Mouse (Mus musculus): Measurements from ENCODE around the gene Gm12216. TPM values are rescaled to one million over a fixed set of nuclear protein-coding genes. Genes with fewer than 3 reads are reported as not detected.
"Not testable (repeated sequence)": the region's sequence is repeated elsewhere in the genome, so short reads cannot be mapped to it uniquely, and the experiment has no call there.

Gm12216 gene
- polyA plus RNA-seq, 1 experiment from 2014 or later, result 0.31 TPM

GRCm38 (mm10) chr11:53869172-53869571, 10.1 kb upstream of the Gm12216 start:
- H3K9me3 ChIP-seq, result no peaks in the 10 kb centered on the region
- no peak for ATAC-seq (ENCODE audit: low FRiP score)
- H3K27me3 ChIP-seq, result no peaks in the 10 kb centered on the region
- no peak overlapping the region for H3K27ac ChIP-seq
- H3K4me2 ChIP-seq, result no peak overlapping the region
- H3K4me1 ChIP-seq (replicated peaks), result no peaks in the 10 kb centered on the region
- no peak overlapping the region for H3K4me3 ChIP-seq
- H3K9ac ChIP-seq, result no peak overlapping the region
- WGBS, result 95% methylated on average over 5 of the region's 5 CpGs
- peaks cover 44% of the 10 kb centered on the region for H3K36me3 ChIP-seq

DNA sequence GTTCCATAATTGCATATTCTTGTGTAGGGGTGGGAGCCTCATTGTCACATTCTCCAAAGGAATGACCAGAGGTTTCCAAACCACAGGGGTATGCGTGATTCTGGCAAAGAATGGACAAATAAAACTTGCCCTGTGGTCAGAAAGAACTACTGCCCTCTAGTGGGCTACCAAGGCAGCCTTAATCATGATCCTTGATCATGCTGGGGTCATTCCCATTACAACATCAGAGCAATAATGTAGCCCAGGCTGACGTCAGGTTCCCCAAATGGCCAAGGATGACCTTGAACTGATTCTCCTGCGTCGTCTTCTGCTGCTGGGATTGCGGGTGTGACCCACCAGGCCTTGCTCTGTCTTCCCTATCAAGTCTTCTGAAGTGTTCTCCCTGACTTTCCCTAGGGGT, 9.3 kb upstream of the Gm12216 start:
- ATAC-seq (ENCODE audit: low FRiP score); H3K4me2 ChIP-seq; H3K9ac ChIP-seq; H3K4me3 ChIP-seq; H3K9me3 ChIP-seq; H3K4me1 ChIP-seq (replicated peaks); H3K27ac ChIP-seq; H3K27me3 ChIP-seq: not testable (repeated sequence)
- H3K36me3 ChIP-seq, result peaks cover 43% of the 10 kb centered on the region
- 46% methylated on average over 5 of the region's 5 CpGs for WGBS

DNA sequence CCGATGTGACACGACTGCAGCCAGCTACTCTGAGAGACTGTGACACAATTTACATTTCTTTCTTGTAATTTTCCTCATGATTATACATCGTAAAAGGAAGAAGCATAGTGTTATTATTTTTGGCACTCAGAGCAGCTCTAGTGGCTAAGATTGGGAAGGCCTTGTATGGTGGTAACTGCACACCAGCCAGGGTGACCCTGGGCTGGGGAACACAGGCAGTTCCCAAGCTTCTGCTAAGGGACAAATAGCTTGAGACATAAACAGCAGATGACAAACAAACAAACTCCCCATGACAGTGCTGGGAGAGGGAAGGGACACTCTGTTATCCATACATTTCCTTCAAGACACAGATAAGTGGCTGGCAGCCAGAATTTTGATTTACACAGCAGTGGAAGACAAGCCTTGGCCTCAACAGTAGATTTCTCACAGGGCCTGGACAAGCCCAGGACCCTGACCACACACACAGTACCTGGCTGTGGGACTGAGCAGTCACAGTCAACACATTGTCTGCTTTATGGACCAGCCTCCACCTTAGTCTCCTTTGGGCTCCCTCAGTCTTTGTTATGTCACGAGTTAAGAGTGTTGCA, 5.8 kb upstream of the Gm12216 start:
- ATAC-seq (ENCODE audit: low FRiP score); H3K9me3 ChIP-seq; H3K27me3 ChIP-seq; H3K4me1 ChIP-seq (replicated peaks); H3K27ac ChIP-seq; H3K4me2 ChIP-seq; H3K9ac ChIP-seq; H3K4me3 ChIP-seq: not testable (repeated sequence)
- 81% methylated on average over 2 of the region's 4 CpGs for WGBS
- H3K36me3 ChIP-seq, result peaks cover 13% of the 10 kb centered on the region

DNA sequence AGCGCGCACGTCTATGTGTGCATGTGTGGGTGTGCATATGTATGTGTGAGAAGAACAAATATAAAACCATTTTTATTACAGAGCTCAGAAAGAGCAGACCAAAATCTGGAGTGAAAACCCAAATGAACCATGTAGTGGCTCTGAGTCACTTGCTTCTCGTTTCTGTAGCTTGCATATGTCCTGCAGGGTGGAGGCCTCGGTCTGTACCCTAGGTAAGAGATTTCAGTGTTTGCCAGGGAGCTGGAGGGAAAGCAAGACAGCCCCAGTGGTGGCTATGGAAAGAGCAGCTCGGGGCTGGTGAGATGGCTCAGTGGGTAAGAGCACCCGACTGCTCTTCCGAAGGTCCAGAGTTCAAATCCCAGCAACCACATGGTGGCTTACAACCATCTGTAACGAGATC, 1.9 kb upstream of the Gm12216 start:
- not testable (repeated sequence) for H3K4me1 ChIP-seq (replicated peaks); ATAC-seq (ENCODE audit: low FRiP score); H3K36me3 ChIP-seq; H3K27ac ChIP-seq; H3K9me3 ChIP-seq; H3K4me3 ChIP-seq; H3K4me2 ChIP-seq; H3K27me3 ChIP-seq; H3K9ac ChIP-seq
- WGBS, result 82% methylated on average over 9 of the region's 9 CpGs

GRCm38 (mm10) chr11:53858058-53858760, 847 bp downstream of the Gm12216 start:
- 85% methylated on average over 6 of the region's 6 CpGs for WGBS

GRCm38 (mm10) chr11:53853665-53854064, 5.4 kb downstream of the Gm12216 start:
- no peak overlapping the region for H3K4me2 ChIP-seq
- no peak overlapping the region for H3K27ac ChIP-seq
- H3K36me3 ChIP-seq, result no peaks in the 10 kb centered on the region
- H3K4me1 ChIP-seq (replicated peaks), result peaks cover 6% of the 10 kb centered on the region
- 62% methylated on average over 5 of the region's 5 CpGs for WGBS
- no peak overlapping the region for H3K4me3 ChIP-seq
- ATAC-seq (ENCODE audit: low FRiP score), result no peak
- H3K9me3 ChIP-seq, result no peaks in the 10 kb centered on the region
- H3K9ac ChIP-seq, result no peak overlapping the region
- peaks cover 9% of the 10 kb centered on the region for H3K27me3 ChIP-seq

More at GRCm38 (mm10) chr11:53858058-53858760, 847 bp downstream of the Gm12216 start:
- ATAC-seq (ENCODE audit: low FRiP score), result no peak
- Histone ChIP-seq H3K36me3 (no peaks in the 10 kb centered on the region), H3K4me1 (replicated peaks) (peaks cover 3% of the 10 kb centered on the region), H3K4me3 (no peak overlapping the region), H3K4me2 (no peak overlapping the region; the same call in 1 of the 2 replicates), H3K9me3 (no peaks in the 10 kb centered on the region), H3K27ac (no peak overlapping the region), H3K9ac (no peak overlapping the region), H3K27me3 (peaks cover 7% of the 10 kb centered on the region)

DNA sequence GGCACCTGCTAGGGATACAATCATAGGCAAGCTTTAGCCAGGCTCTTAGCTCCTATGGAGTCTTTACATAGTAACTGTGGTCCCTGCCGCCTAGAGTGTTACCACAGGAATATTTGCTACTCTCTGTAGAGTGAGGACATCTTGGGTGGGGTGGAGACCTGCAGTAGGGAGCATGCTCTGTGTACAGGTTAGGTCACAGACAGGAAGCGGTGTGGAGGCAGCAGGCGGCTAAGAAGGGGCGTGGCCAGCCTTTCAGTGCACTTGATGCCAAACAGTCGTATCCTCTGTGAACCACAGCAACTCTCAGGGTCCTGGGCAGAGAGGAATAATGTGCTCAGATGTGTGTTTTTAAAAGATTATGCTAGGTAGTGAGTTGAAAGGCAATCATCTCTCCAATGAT, 7.3 kb downstream of the Gm12216 start:
- no peaks in the 10 kb centered on the region for H3K36me3 ChIP-seq
- H3K4me2 ChIP-seq, result no peak overlapping the region
- H3K27me3 ChIP-seq, result 0 out of 2 replicates have a peak, but pooled peaks cover 3% of the 10 kb centered on the region
- peaks cover 6% of the 10 kb centered on the region for H3K4me1 ChIP-seq (replicated peaks)
- 51% methylated on average over 5 of the region's 5 CpGs for WGBS
- no peak overlapping the region for H3K9ac ChIP-seq
- H3K27ac ChIP-seq, result no peak overlapping the region
- H3K9me3 ChIP-seq, result no peaks in the 10 kb centered on the region
- no peak for ATAC-seq (ENCODE audit: low FRiP score)
- H3K4me3 ChIP-seq, result no peak overlapping the region

DNA sequence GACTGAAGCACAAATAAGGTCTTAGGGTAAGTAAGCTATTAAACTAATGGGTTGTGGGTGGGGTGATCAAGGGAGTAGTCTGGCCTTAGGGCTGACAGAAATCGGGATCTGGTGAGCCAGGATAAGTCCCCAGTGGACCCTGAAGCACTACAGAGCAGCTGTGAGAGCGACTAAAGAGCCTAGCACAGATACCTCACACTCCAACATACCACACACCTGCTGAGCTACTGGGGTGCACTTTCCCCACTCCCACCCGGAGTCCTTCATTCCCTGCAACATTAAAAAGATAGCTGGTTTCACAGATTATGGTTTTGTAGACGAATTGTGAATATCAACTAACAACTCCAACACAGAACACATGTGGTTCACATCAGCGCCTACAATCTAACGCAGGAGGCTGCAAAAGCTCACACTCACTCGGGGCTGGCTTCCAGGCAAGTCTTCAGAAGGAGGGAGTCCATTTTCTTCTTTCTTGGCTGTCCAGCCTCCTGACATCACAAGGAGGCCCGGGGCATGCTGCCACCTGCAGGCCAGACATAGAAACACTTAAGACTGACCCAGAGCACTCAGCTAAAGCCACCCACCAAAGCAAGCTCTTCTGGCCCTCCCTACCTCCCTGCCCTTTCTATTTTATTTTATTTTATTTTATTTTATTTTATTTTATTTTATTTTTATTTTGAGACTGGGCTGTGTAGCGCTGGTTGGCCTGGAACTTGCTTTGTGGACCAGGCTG, 9.3 kb downstream of the Gm12216 start:
- Histone ChIP-seq H3K9me3 (no peaks in the 10 kb centered on the region), H3K4me3 (no peak overlapping the region), H3K27ac (no peak overlapping the region), H3K36me3 (no peaks in the 10 kb centered on the region), H3K27me3 (0 out of 2 replicates have a peak, but pooled peaks cover 3% of the 10 kb centered on the region), H3K4me1 (replicated peaks) (peaks cover 6% of the 10 kb centered on the region), H3K4me2 (peak overlapping the region; percentile 15; the same call in 1 of the 2 replicates), H3K9ac (no peak overlapping the region)
- 31% methylated on average over 9 of the region's 9 CpGs for WGBS
- peak; percentile 69; the same call in 1 of the 2 replicates for ATAC-seq (ENCODE audit: low FRiP score)

DNA sequence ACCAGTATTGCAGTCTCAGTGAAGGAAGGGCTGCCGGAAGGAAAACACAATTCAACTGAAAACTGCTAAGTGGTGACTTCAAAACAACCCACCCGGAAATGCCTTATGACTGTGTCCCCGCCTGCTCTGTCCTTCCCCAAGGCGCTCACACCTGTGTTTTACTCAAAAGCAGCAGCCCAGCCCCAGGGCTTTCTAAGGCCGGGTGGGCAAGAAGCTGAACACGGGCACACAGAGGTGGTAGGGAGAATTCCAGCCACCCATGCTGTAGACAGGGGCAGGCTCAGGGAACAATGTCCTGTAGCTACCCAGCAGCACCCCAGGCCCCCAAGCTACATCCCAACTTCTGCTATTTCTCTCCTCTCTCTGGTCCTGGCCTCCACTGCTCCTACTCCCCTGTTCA, 13.4 kb downstream of the Gm12216 start:
- Histone ChIP-seq H3K4me1 (replicated peaks) (peaks cover 6% of the 10 kb centered on the region), H3K4me2 (no peak overlapping the region), H3K27me3 (0 out of 2 replicates have a peak, but pooled peaks cover 3% of the 10 kb centered on the region), H3K27ac (no peak overlapping the region), H3K4me3 (no peak overlapping the region), H3K9me3 (no peaks in the 10 kb centered on the region), H3K9ac (no peak overlapping the region), H3K36me3 (no peaks in the 10 kb centered on the region)
- ATAC-seq (ENCODE audit: low FRiP score), result no peak
- WGBS, result 81% methylated on average over 6 of the region's 6 CpGs

GRCm38 (mm10) chr11:53843106-53843505, 15.9 kb downstream of the Gm12216 start:
- H3K4me3 ChIP-seq, result no peak overlapping the region
- WGBS, result 75% methylated on average over 10 of the region's 10 CpGs
- no peak overlapping the region for H3K27ac ChIP-seq
- H3K36me3 ChIP-seq, result no peaks in the 10 kb centered on the region
- H3K27me3 ChIP-seq, result no peaks in the 10 kb centered on the region
- H3K9me3 ChIP-seq, result no peaks in the 10 kb centered on the region
- ATAC-seq (ENCODE audit: low FRiP score), result no peak
- no peak overlapping the region for H3K9ac ChIP-seq
- H3K4me2 ChIP-seq, result no peak overlapping the region
- H3K4me1 ChIP-seq (replicated peaks), result no peaks in the 10 kb centered on the region

GRCm38 (mm10) chr11:53842161-53842581, 16.9 kb downstream of the Gm12216 start:
- no peaks in the 10 kb centered on the region for H3K4me1 ChIP-seq (replicated peaks)
- no peak overlapping the region for H3K4me2 ChIP-seq
- H3K9me3 ChIP-seq, result no peaks in the 10 kb centered on the region
- no peaks in the 10 kb centered on the region for H3K36me3 ChIP-seq
- H3K27ac ChIP-seq, result no peak overlapping the region
- H3K4me3 ChIP-seq, result no peak overlapping the region
- WGBS, result 44% methylated on average over 4 of the region's 4 CpGs
- no peaks in the 10 kb centered on the region for H3K27me3 ChIP-seq
- no peak for ATAC-seq (ENCODE audit: low FRiP score)
- H3K9ac ChIP-seq, result no peak overlapping the region

DNA sequence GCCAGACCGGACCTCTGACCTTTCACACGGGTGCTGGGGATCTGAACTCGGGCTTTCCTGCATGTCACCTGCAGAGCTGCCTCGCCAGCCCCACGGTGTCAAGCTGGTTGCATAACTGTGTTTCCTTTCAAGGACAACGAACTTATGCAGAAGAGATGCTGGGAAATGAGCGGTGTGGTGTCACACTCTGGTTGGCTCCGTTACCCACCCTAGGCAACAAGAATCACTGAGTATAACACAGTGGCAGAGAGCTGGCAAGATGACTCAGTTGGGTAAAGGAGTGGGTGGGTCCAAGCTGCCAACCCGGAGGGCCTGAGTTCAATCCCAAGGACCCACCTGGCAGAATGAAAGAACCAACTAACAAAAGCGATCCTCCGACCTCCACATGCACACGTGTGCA, 17.5 kb downstream of the Gm12216 start:
- no peak overlapping the region for H3K4me2 ChIP-seq
- no peaks in the 10 kb centered on the region for H3K27me3 ChIP-seq
- H3K27ac ChIP-seq, result no peak overlapping the region
- WGBS, result 82% methylated on average over 12 of the region's 12 CpGs
- no peak overlapping the region for H3K4me3 ChIP-seq
- H3K9ac ChIP-seq, result no peak overlapping the region
- ATAC-seq (ENCODE audit: low FRiP score), result no peak
- H3K4me1 ChIP-seq (replicated peaks), result no peaks in the 10 kb centered on the region
- H3K36me3 ChIP-seq, result no peaks in the 10 kb centered on the region
- no peaks in the 10 kb centered on the region for H3K9me3 ChIP-seq
